Mouse (Mus musculus): Measurements from ENCODE around the gene Zxdb.
"Not testable (repeated sequence)": the region's sequence is repeated elsewhere in the genome, so short reads cannot be mapped to it uniquely, and the experiment has no call there.

- not testable (repeated sequence) for TF ChIP-seq POLR2A (IDR thresholded peaks at IDR 0.05; ENCODE audit: borderline replicate concordance, insufficient read depth, low read length); CTCF (IDR thresholded peaks at IDR 0.05; ENCODE audit: borderline replicate concordance, insufficient read depth, low read depth, low read length)
Observed at GRCm38 (mm10) chrX:94706676-94707075, 17.7 kb upstream of the Zxdb start.

All from cerebellum, adult 2 months (tissue).